Mouse (Mus musculus) kidney, postnatal 0 days (tissue): ENCODE data around the gene Gpank1. TPM values are rescaled to one million over a fixed set of nuclear protein-coding genes. Genes with fewer than 3 reads are reported as not detected.

Source experiments
- ATAC-seq: fragments of 200-750 bp; cut with Nextera tagmentation; replicated peaks from 2 replicates; pipeline ENCODE4 v1.8.0; 2017; ENCODE audit warnings: low read depth, moderate number of reproducible peaks, moderate TSS enrichment, moderate library complexity; ENCODE audit not compliant: low FRiP score
- DNase-seq: peaks from one replicate; pipeline ENCODE4 v3.0.0-alpha.2; 2016; ENCODE audit warnings: low spot score
- H3K27ac ChIP-seq: fragments of 300-500 bp; sonication (generic); 2 replicates; pipeline ENCODE4 v1.5.1; 2014; ENCODE audit warnings: mild to moderate bottlenecking
- H3K27me3 ChIP-seq: fragments of 300-500 bp; sonication (generic); 2 replicates; pipeline ENCODE4 v1.6.1; 2014; ENCODE audit warnings: low read length, mixed read lengths; ENCODE audit not compliant: insufficient read depth
- H3K36me3 ChIP-seq: fragments of 300-500 bp; sonication (generic); 2 replicates; pipeline ENCODE4 v1.6.1; 2014; ENCODE audit warnings: low read length, mixed read lengths; ENCODE audit not compliant: insufficient read depth
- H3K4me1 ChIP-seq: fragments of 300-500 bp; sonication (generic); replicated peaks from 2 replicates; pipeline ENCODE4 v1.6.1; 2014; ENCODE audit warnings: antibody characterized with exemption, low read length, mixed read lengths; ENCODE audit not compliant: insufficient read depth
- H3K4me2 ChIP-seq: fragments of 300-500 bp; sonication (generic); 2 replicates; pipeline ENCODE4 v1.6.1; 2014; ENCODE audit warnings: mild to moderate bottlenecking, low read length, moderate library complexity, mixed read lengths
- H3K4me3 ChIP-seq: fragments of 300-500 bp; sonication (generic); replicated peaks from 2 replicates; pipeline ENCODE4 v1.5.1; 2014; ENCODE audit warnings: low read depth, low read length
- H3K9ac ChIP-seq: fragments of 300-500 bp; sonication (generic); 2 replicates; pipeline ENCODE4 v1.6.1; 2014; ENCODE audit warnings: low read depth, low read length
- H3K9me3 ChIP-seq: fragments of 300-500 bp; sonication (generic); replicated peaks from 2 replicates; pipeline ENCODE4 v1.6.1; 2016; ENCODE audit warnings: low read length, inconsistent platforms, mixed read lengths
- CTCF ChIP-seq: IDR thresholded peaks from 2 replicates; pipeline ENCODE4 v1.5.1; 2016; ENCODE audit warnings: antibody characterized with exemption, low read depth, mild to moderate bottlenecking, moderate library complexity
- WGBS: fragments of 180-500 bp; shearing (Covaris S2); extraction: QIAGEN DNeasy Blood & Tissue Kit; methylation state at CpG from one replicate; pipeline ENCODE4 v1.1.7; 2014; 5-methylcytosine and 5-hydroxymethylcytosine counted together
- polyA plus RNA-seq: library from polyadenylated mRNA; unstranded; fragments of >200 nt; fragmentation: Nextera tagmentation; extraction: Ambion mirVana; gene quantifications from 2 replicates; pipeline ENCODE4 v1.2.1, GENCODE M21; 2015

Gpank1 gene
- polyA plus RNA-seq: 14.6 and 15.2 TPM in 2 replicates

GRCm38 (mm10) chr17:35121143-35121799 lies at the start of gene Gpank1:
Gene Gpank1 (plus strand): TSS chr17:35121455.
- Histone ChIP-seq H3K36me3 (peaks cover 20% of the 10 kb centered on the region), H3K9ac (peak within 1 kb of the TSS; percentile 93), H3K27me3 (no peaks in the 10 kb centered on the region), H3K4me1 (peaks cover 5% of the 10 kb centered on the region), H3K9me3 (no peaks in the 10 kb centered on the region), H3K4me3 (peak within 1 kb of the TSS; percentile 98), H3K27ac (peak within 1 kb of the TSS; percentile 90), H3K4me2 (peak within 1 kb of the TSS; percentile 88)
- ATAC-seq (peak; percentile 93), DNase-seq (peak; percentile 100)
- under 1% methylated on average over 50 of the region's 50 CpGs for WGBS
- peak; percentile 13; the same call in 1 of the 2 replicates for TF ChIP-seq CTCF

DNA sequence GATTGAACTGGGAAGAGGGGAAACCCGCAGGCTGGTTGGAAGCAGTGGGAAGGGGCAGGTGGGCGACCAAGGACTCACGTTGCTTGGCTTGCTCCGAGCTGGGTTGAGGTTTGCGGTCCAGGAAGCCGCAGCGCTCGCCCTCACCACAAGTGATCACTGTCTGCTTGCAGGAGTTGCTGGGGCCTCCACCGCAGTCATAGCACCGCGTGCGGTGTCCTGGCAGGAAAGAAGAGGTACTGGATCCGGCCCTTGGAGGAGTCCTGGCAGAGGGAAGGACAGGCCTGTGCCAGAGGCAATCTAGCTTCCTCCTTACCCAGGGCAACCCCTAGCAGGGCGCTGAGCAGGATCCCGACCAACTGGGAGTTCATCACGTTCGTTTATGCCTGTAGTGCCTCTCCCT lies 47.2 kb upstream of the Gpank1 start:
- no peak for DNase-seq
- H3K27me3 ChIP-seq: no peaks in the 10 kb centered on the region
- no peak overlapping the region for H3K27ac ChIP-seq
- TF ChIP-seq CTCF: no peak
- H3K4me2 ChIP-seq: no peak overlapping the region
- no peak for ATAC-seq
- WGBS: 35% methylated on average over 17 of the region's 17 CpGs
- H3K9ac ChIP-seq: no peak overlapping the region
- H3K36me3 ChIP-seq: no peaks in the 10 kb centered on the region
- no peaks in the 10 kb centered on the region for H3K9me3 ChIP-seq
- H3K4me1 ChIP-seq: peaks cover 3% of the 10 kb centered on the region; the same call in 1 of the 2 replicates
- H3K4me3 ChIP-seq: no peak overlapping the region

DNA sequence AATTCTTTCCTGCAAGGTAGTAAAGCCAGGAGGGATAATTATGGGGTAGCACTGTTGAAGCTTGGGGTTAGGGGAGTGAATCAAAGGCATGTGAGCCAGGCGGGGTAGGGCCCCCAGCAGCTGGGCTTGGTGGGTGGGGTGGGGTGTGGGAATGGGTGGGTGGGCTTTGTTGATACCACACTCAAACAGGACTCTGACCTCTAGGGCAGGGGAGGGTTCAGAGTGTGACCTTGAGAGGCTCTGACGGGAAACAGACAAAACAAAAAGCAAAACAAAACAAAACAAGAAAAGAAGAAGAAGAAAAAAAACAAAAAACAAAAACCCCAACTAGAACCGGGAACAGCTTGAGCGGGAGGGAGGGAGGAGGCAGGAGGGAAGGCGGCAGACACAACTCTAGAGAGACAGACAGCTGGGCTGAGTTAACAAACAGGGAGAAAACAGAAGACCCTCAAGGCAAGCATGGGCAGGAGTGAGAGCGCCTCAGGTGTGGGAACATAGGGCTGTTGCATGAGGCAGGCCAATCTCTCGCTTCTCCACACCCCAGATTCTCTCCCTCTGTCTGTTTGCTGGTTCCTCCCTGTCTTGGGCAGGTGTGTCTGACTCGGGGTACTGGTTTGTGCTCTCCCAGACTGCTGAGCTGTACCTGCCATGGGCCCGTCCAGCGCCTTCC lies 44.6 kb upstream of the Gpank1 start, which contains the start of gene Ly6g6e:
Gene Ly6g6e, plus strand, starts transcription at position 396 of the 670 bp plus-strand sequence.
- H3K9me3 ChIP-seq: no peaks in the 10 kb centered on the region
- no peak for TF ChIP-seq CTCF
- peaks cover 3% of the 10 kb centered on the region; the same call in 1 of the 2 replicates for H3K4me1 ChIP-seq
- H3K4me2 ChIP-seq: peak within 1 kb of the TSS; percentile 55
- peak within 1 kb of the TSS; percentile 72 for H3K27ac ChIP-seq
- peak within 1 kb of the TSS; percentile 22 for H3K4me3 ChIP-seq
- H3K9ac ChIP-seq: peak within 1 kb of the TSS; percentile 50
- H3K27me3 ChIP-seq: no peaks in the 10 kb centered on the region; the same call in 1 of the 2 replicates
- DNase-seq (no peak), ATAC-seq (no peak)
- H3K36me3 ChIP-seq: no peaks in the 10 kb centered on the region
- WGBS: 32% methylated on average over 10 of the region's 10 CpGs

DNA sequence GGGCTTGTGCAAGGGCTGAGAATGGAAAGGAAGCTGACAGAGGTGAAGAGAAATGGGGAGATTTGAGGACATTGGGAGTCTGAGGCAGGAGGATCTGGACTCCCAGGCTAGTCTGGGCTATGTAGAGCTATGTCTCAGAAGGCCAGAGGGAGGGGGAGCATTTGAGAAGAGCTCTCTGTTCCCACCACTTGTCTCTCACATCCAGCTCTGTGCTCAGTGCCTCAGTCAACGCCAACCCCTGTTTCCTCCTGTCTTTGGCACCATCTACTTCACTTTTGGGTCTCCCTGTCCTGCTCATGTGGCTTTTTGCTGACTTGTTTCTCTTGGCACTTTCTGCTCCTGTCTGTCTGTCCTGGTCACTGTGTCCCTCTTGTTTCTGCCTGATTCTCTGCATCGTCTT lies 44.0 kb upstream of the Gpank1 start:
- Histone ChIP-seq H3K4me2 (peak overlapping the region; percentile 55), H3K27me3 (no peaks in the 10 kb centered on the region; the same call in 1 of the 2 replicates), H3K4me3 (peak overlapping the region; percentile 22), H3K9ac (peak overlapping the region; percentile 25; the same call in 1 of the 2 replicates), H3K4me1 (peaks cover 3% of the 10 kb centered on the region; the same call in 1 of the 2 replicates), H3K9me3 (no peaks in the 10 kb centered on the region), H3K27ac (peak overlapping the region; percentile 72), H3K36me3 (no peaks in the 10 kb centered on the region)
- WGBS: 3% methylated on average over 2 of the region's 2 CpGs
- TF ChIP-seq CTCF: no peak
- DNase-seq (no peak), ATAC-seq (no peak)

DNA sequence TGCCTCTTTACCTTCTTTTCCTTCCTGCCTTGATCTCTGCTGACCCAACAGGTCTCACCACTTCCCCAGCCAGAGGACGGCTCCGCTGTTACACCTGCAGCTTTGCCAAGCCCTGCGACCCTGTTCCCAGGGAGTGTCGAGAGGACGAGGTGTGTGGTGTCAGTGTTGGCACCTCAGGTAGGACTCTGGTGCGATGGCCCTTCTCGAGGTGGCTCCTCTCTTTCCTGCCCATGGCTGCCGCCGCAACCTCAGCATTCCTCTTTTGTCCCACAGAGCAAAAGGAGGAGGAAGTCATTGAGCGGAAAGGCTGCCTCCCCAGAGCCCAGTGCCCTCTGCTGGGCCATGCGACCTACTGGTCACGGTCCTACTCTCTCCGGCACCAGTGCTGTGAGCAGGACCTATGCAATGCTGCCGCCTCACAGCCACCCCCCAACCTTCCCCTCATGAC lies 43.4 kb upstream of the Gpank1 start, which contains the start of gene Ly6g6d:
Gene Ly6g6d, minus strand, starts transcription at position 280 of the 448 bp plus-strand sequence.
- H3K4me1 ChIP-seq: peaks cover 3% of the 10 kb centered on the region; the same call in 1 of the 2 replicates
- peak within 1 kb of the TSS; percentile 22 for H3K4me3 ChIP-seq
- H3K27ac ChIP-seq: peak within 1 kb of the TSS; percentile 72
- H3K9me3 ChIP-seq: no peaks in the 10 kb centered on the region
- peak within 1 kb of the TSS; percentile 50 for H3K9ac ChIP-seq
- TF ChIP-seq CTCF: peak; percentile 76
- peak; percentile 87 for ATAC-seq
- peak within 1 kb of the TSS; percentile 55 for H3K4me2 ChIP-seq
- DNase-seq: peak; percentile 86
- no peaks in the 10 kb centered on the region for H3K36me3 ChIP-seq
- no peaks in the 10 kb centered on the region; the same call in 1 of the 2 replicates for H3K27me3 ChIP-seq
- WGBS: under 1% methylated on average over 14 of the region's 14 CpGs

GRCm38 (mm10) chr17:35079778-35080177 lies 41.5 kb upstream of the Gpank1 start:
- H3K27ac ChIP-seq: no peak overlapping the region

More at GRCm38 (mm10) chr17:35079778-35080177, 41.5 kb upstream of the Gpank1 start:
- no peak for ATAC-seq
- Histone ChIP-seq H3K4me1 (peaks cover 3% of the 10 kb centered on the region; the same call in 1 of the 2 replicates), H3K27me3 (no peaks in the 10 kb centered on the region; the same call in 1 of the 2 replicates), H3K36me3 (no peaks in the 10 kb centered on the region), H3K9me3 (no peaks in the 10 kb centered on the region), H3K4me2 (no peak overlapping the region), H3K4me3 (no peak overlapping the region), H3K9ac (no peak overlapping the region)
- WGBS: 66% methylated on average over 9 of the region's 9 CpGs
- TF ChIP-seq CTCF: no peak
- DNase-seq: no peak
